Mouse (Mus musculus) urinary bladder, postnatal 10 days (tissue): ENCODE results near the gene Skor1.

Source experiments
- DNase-seq: peaks from one replicate; pipeline ENCODE4 v3.0.0; 2022; ENCODE audit warnings: low spot score

Gene Skor1

DNA sequence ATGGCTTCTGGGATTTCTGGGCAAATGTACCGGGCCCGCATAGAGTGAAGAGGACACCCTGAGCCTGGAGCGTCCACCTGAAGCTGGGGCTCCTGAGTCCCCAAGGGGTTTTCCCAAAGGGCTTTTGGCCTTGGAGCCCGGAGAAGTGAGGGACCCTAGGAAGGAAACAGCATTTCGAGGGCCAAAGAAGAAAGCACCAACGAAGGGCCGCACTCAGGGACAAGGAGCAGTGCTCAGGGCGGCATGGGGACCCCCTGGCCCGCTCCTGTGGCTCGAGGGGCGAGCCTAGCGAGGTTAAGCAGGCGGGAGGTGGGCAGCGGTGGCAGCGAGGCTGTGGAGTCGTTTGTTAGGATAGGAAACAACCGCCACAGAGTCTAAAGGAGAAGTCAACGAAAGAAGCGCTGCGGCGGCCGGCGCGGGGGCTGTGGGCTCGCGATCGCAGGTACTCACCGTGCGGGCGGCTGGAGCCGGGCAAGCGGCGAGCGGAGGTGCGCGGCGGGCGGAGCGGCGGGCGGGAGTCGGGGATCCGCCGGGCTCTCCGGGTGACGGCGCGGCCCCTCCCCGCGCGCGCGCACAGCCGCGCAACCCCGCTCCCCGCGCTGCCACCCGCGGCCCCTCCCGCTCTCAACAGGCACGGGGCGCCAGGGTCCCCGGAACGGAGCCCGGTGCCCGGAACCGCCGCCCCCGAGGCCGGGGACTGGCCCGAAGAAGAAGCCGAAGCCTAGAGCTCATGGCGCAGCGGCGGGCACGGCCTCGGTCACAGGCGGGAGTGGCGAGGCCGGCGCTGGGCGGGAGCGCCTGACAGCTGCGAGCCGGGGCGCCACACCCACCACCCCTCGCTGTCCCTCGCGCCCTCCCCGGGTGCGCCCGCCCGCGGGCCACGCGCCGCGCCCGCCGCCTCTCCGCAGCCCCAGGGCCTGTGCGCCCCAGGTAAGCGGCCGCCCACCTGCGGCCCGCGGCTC, at the start of gene Skor1:
TSS of gene Skor1 (minus strand) at position 552 of the 962 bp plus-strand sequence.
- no peak for DNase-seq

DNA sequence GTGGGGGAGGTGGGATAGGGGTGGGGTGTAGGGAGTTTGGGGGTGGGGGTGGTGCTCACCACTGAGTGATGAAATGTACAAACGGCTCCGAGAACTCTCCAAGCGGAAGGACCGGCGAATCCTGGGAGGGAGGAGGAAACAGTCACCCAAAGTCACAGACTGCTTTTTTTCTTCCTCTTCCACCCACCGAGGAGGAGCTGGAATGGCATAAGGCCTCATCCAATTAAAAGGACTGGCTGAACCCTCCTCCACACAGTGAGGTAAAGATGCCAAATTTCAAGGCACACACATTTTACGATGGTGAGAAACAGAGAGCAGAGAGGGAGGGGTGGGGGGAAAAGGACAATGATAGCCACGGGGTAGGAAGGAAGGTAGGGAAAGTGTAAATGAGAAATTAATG, 48.5 kb upstream of the Skor1 start:
- no peak for DNase-seq

DNA sequence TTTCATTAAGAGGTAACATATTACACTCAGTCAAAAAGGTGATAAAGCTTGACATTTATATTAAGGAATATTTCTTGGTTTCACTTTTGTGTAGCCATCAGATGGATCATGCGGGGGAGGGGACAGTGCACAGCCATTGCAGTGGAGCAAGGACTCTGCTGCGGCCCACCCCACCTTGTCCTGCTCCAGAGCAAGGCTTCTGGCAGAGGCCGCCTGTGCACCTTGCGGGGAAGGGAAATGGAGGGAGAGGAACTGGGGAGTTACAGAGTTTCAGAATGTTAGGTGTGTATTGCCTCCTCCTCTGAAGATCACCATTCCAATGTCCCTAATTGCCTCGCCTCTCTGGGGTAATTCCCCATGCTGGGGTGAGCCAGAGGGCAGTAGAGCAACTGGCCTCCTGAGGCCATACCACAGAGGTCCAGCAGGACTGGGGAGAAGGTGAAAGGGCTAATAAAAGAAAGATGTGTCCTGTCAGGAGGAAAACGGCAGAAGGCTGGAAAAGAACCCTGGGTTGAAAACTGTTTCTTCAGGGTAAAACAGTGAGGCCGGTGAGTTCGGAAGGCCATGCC, 47.4 kb upstream of the Skor1 start:
- no peak for DNase-seq

DNA sequence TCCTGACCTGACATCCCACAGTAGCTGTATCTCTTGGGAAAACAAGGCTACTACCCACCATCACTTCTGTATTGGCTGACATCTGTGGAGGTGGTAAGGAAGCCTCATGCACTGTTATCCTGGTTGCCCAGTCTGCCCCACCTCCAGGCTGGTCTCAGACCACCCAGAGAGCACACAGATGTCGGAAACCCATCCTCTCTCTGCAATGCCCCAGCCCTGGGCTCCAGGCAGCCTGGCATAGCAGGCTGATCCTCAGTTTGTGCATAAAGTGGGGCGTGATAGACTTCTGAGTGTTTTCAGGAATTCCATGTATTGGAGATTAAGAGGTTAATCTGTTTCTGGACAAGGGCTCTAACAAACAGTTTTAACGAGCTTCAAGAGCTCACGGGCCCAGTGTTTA, 46.8 kb upstream of the Skor1 start:
- DNase-seq = no peak

GRCm38 (mm10) chr9:63194791-63195190, 46.0 kb upstream of the Skor1 start:
- DNase-seq = no peak

- no peak for DNase-seq
Observed at GRCm38 (mm10) chr9:63192809-63193208, 44.0 kb upstream of the Skor1 start.

DNA sequence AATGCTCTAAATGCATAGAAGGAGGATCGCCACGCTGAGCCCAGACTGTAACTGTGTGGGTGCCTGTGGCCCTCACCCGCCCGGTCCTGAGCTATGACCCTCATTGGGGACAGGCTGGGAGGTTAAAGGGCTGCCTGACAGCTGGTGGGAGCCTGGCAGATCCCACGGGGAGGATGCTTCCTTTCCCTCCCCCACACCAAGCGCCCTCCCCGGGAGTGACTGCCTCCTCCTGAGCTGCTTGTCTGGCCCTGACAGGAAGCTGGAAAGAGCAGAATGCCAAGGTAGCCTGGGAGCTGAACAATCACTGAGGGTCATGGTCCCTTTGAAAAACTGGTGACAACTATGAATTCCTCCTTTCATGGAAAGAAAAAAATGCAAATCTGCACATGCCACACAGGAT, 38.5 kb upstream of the Skor1 start:
- no peak for DNase-seq

GRCm38 (mm10) chr9:63185249-63185648, 36.5 kb upstream of the Skor1 start:
- no peak for DNase-seq

DNA sequence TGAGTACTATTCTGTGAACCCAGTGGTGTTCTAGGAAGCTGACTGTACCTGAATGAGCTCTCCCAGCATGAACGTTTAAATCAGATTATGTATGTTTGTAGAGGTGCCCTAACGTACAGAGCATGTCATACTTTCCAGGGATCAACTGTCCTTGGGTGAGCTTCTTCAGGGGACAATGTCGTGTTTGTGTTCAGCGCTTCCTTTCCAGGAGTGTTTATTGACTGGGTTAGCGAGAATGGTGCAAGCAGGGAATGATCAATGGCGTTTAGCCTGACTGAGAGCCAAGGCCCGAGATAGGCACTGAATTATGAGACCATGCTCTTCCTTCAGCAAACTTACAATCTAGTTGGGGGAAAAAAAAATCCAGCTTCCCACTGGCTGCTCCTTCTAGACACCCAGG, 35.1 kb upstream of the Skor1 start:
- no peak for DNase-seq

GRCm38 (mm10) chr9:63182306-63182960, 33.7 kb upstream of the Skor1 start:
- no peak for DNase-seq

DNA sequence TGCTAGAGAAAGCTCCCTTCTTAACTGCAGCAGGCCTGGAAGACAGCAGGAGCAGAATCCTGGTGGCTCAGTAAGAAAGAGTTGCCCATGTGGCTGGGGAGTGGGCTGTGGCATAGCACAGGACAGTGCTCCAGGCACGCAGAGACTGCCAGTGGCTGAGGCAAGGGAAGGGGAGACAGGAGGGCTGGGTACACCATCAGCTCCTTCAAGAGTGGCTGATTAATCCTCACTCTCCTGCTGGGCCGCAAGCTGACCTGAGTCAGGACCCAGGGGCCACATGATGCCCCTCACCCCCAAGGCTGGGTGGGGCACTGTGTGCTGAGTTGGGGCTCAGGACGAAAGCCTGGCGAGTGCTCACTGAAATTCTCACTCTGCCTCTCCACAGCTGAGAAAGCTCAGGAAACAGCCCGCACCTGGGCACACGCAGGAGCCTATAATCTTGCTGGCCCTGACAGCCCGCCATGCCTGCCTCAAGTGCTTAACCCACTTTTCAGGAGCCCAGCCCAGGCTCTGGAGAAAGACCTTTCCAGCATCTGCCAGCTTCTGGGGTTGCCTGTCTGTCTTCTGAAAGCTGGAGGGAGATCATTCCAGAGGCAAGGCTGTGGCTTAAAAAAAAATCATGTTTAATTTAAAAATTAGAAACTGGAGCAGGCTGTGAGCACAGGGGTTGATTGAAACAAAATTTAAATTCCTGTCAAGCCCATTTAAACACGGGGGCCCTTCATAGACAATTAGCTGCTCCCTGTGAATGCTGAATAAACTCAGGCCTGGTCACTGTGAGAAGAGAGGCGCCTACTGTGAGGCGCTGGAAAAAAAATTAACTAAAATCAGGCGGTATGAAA, 32.8 kb upstream of the Skor1 start:
- DNase-seq = no peak

GRCm38 (mm10) chr9:63178296-63178695, 29.5 kb upstream of the Skor1 start:
- DNase-seq = no peak

GRCm38 (mm10) chr9:63174001-63174721, 25.4 kb upstream of the Skor1 start:
- DNase-seq = no peak

GRCm38 (mm10) chr9:63171951-63172350, 23.2 kb upstream of the Skor1 start:
- no peak for DNase-seq

GRCm38 (mm10) chr9:63169127-63169526, 20.4 kb upstream of the Skor1 start:
- no peak for DNase-seq

- DNase-seq = no peak
Observed at GRCm38 (mm10) chr9:63165070-63165469, 16.3 kb upstream of the Skor1 start.

DNA sequence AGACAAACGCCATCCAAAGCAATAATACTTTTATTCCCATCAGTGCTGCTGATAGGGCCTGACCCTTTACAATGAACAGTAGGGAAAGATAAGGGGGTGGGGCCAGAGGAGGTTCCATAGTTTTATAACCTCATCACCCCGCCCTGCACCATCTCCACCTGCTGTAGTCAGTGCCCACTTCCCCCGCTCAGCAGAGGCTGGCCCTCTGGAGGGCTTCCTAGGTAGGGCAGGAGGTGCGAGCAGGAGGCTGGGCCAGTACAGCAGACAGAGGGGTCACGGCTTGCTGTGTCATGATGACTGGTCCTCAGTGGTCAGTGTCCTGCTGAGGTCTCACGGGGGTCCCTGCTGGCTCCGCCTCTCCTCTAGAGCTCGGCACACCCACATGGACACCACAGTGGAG, 15.0 kb upstream of the Skor1 start:
- DNase-seq = no peak

DNA sequence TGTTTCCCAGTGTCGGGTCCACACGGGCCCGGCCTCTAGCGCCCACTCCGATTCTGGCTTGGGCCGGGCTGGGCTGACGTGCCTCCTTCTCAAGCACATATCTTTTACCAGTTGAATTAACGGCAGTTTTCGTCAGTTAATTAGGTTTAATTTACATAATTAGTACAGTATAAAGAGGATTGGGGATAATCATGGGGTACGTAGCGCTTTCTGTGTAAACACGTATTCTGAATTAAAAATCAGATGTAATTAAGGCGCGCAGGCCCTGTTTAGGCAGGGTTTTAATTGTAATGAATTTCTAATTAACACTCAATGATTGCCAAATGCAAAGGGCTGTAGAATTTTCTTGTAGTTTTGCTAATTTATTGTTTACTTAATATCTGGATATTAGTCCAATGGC, 3.2 kb upstream of the Skor1 start:
- no peak for DNase-seq

GRCm38 (mm10) chr9:63151072-63151870, 2.5 kb upstream of the Skor1 start:
- DNase-seq = peak; percentile 39

DNA sequence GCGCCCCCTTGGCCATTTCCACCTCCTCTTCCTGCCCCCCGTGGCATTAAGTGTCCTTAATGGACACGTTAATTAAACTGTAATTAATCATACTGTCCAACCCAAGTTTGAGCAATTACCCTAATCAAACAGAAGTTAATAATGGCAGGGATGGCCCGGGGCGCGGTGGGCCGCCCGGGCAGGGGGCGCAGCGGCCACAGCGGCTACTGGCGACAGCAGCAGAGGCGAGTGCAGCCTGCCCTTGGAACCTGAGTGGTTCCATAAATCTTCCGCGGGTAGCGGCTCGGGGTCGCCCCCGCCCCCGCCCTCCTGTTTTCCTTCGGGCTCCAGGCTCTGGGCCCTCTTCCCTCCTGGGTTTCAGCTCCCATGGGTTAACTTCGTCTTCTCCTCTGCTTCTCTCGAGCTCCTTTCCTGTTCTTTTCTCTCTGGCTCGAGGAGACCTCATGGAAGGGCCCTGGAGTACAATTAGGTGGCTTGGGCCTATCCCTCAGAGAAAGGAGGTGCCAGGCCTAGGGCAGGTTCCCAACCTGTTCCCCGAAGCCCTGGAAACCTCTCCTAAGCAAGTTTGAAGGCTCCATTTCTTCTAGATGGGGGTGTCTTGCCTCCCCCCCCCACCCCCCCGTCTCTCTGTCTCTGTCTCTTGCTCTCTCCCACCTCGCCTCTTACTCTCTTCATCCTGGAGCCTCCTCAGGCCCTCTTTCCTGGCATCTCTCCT, 1.5 kb upstream of the Skor1 start:
- no peak for DNase-seq
